Mouse (Mus musculus): ENCODE data around the gene Prkar2b. TPM values are rescaled to one million over a fixed set of nuclear protein-coding genes. Genes with fewer than 3 reads are reported as not detected.

Gene Prkar2b
- total and polyA plus RNA-seq, 3 experiments = 15.7 to 154 (median 34.1) TPM

GRCm38 (mm10) chr12:31984206-31984605, 76.9 kb downstream of the Prkar2b start:
- DNase-seq (ENCODE audit: low read depth, low spot score) = no peak
- H3K4me1 ChIP-seq (ENCODE audit: control insufficient read depth in 1 of 2, insufficient read depth in 2 of 2, low read length in 2 of 2) = peaks cover 9% of the 10 kb centered on the region in 2 experiments

GRCm38 (mm10) chr12:31983769-31984168, 77.3 kb downstream of the Prkar2b start:
- H3K27ac ChIP-seq (ENCODE audit: control insufficient read depth, low read depth, low read length) = no peak overlapping the region
- no peak overlapping the region for H3K4me3 ChIP-seq (ENCODE audit: control insufficient read depth in 1 of 2, insufficient read depth in 1 of 2, low read depth in 2 of 2, low read length in 2 of 2)
- H3K9ac ChIP-seq (ENCODE audit: control insufficient read depth, low read depth, low read length, poor library complexity, severe bottlenecking) = no peak overlapping the region
- TF ChIP-seq ZKSCAN1 (IDR thresholded peaks at IDR 0.05; ENCODE audit: low read depth, low read length) (no peak), POLR2A (IDR thresholded peaks at IDR 0.05; ENCODE audit: control insufficient read depth in 1 of 2, insufficient read depth in 1 of 2, low read depth in 1 of 2, low read length in 2 of 2, poor library complexity in 1 of 2) (no peak), CTCF (IDR thresholded peaks at IDR 0.05 in 2 of 3, conservative IDR thresholded peaks at IDR 0.05 in 1 of 3; ENCODE audit: control insufficient read depth in 1 of 3, insufficient read depth in 1 of 3, low read depth in 2 of 3, low read length in 3 of 3, poor library complexity in 1 of 3, severe bottlenecking in 1 of 3) (no peak), NRF1 (IDR thresholded peaks at IDR 0.05; ENCODE audit: insufficient read depth, low read depth, low read length, poor library complexity, severe bottlenecking) (no peak)
- peaks cover 9% of the 10 kb centered on the region in 2 experiments for H3K4me1 ChIP-seq (ENCODE audit: control insufficient read depth in 1 of 2, insufficient read depth in 2 of 2, low read length in 2 of 2)
- no peak for DNase-seq (ENCODE audit: low read depth, low spot score)
- H3K27me3 ChIP-seq (ENCODE audit: control insufficient read depth in 1 of 2, insufficient read depth in 2 of 2, low read length in 2 of 2) = no peaks in the 10 kb centered on the region
- H3K9me3 ChIP-seq (replicated peaks; ENCODE audit: insufficient read depth, low read length) = no peaks in the 10 kb centered on the region
- H3K79me2 ChIP-seq (ENCODE audit: control insufficient read depth, insufficient read depth, low read length, poor library complexity) = no peaks in the 10 kb centered on the region
- H3K36me3 ChIP-seq (ENCODE audit: control insufficient read depth in 1 of 2, insufficient read depth in 2 of 2, low read length in 2 of 2) = peaks cover 0 to 13% of the 10 kb centered on the region in 2 experiments

More at GRCm38 (mm10) chr12:31984206-31984605, 76.9 kb downstream of the Prkar2b start:
- Histone ChIP-seq H3K9ac (ENCODE audit: control insufficient read depth, low read depth, low read length, poor library complexity, severe bottlenecking) (no peak overlapping the region), H3K4me3 (ENCODE audit: control insufficient read depth in 1 of 2, insufficient read depth in 1 of 2, low read depth in 2 of 2, low read length in 2 of 2) (no peak overlapping the region), H3K27ac (ENCODE audit: control insufficient read depth, low read depth, low read length) (no peak overlapping the region), H3K36me3 (ENCODE audit: control insufficient read depth in 1 of 2, insufficient read depth in 2 of 2, low read length in 2 of 2) (peaks cover 0 to 13% of the 10 kb centered on the region in 2 experiments), H3K9me3 (replicated peaks; ENCODE audit: insufficient read depth, low read length) (no peaks in the 10 kb centered on the region), H3K79me2 (ENCODE audit: control insufficient read depth, insufficient read depth, low read length, poor library complexity) (no peaks in the 10 kb centered on the region), H3K27me3 (ENCODE audit: control insufficient read depth in 1 of 2, insufficient read depth in 2 of 2, low read length in 2 of 2) (no peaks in the 10 kb centered on the region)
- TF ChIP-seq MAZ (IDR thresholded peaks at IDR 0.05; ENCODE audit: low read depth, low read length) (no peak), JUND (IDR thresholded peaks at IDR 0.05; ENCODE audit: low read depth, low read length) (no peak), MYB (IDR thresholded peaks at IDR 0.05; ENCODE audit: low read depth, low read length) (no peak), TBP (IDR thresholded peaks at IDR 0.05; ENCODE audit: low read depth, low read length) (no peak), UBTF (IDR thresholded peaks at IDR 0.05; ENCODE audit: borderline replicate concordance, insufficient read depth, low read depth, low read length) (no peak), MYC (IDR thresholded peaks at IDR 0.05; ENCODE audit: low read depth, low read length) (no peak), ZKSCAN1 (IDR thresholded peaks at IDR 0.05; ENCODE audit: low read depth, low read length) (no peak), POLR2AphosphoS2 (IDR thresholded peaks at IDR 0.05; ENCODE audit: low read length) (no peak), RAD21 (IDR thresholded peaks at IDR 0.05; ENCODE audit: low read depth, low read length) (no peak), CTCF (IDR thresholded peaks at IDR 0.05 in 2 of 3, conservative IDR thresholded peaks at IDR 0.05 in 1 of 3; ENCODE audit: control insufficient read depth in 1 of 3, insufficient read depth in 1 of 3, low read depth in 2 of 3, low read length in 3 of 3, poor library complexity in 1 of 3, severe bottlenecking in 1 of 3) (no peak), TAL1 (IDR thresholded peaks at IDR 0.05; ENCODE audit: low read length) (no peak), MAX (IDR thresholded peaks at IDR 0.05; ENCODE audit: low read length) (no peak), MXI1 (IDR thresholded peaks at IDR 0.05; ENCODE audit: low read depth, low read length) (no peak)

Data from MEL (cell line).